In the genomic region with DNA sequence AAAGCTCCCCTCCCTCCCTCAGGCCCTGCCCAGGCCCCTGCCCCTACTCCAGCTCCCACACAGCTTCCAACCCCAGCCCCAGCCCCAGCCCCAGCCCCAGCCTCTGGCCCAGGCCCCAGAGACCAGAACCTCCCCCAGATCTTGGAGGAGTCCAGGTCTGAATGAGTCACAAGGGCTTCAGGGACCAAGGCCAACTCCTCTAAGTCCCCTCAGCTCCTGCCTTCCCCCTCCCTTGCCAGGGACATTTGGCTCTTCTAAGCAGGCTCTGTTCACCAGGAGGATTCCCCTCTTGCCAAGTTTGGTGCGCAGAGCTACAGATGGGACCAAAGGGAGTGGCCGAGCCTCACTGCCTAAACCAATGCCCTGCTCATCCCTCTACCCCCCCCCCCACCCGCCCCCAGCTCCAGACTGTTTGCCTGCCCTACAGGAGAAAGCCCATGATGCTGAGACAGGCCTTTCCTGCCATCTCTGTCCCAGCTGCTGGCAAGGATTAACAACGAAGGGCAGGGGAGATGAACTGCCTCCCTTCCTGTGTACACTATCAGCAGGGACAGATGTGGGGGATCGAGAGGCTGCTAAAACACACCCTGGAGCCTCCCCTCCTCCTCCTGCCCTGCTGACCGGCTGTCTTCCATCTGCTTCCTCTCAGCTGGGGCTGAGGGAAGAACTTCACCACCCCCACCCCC, we compare ENCODE assay signal across 9 mouse cellular contexts. TPM values are rescaled to one million over a fixed set of nuclear protein-coding genes. Genes with fewer than 3 reads are reported as not detected.
DNase-seq lines count a peak whose midpoint lies in the region; ATAC-seq and TF ChIP-seq lines count a peak whose summit lies in the region.
"Had no signal": no experiment of that assay in that cellular context is flagged by ENCODE, and none has a peak within 500 bp of the region (broad histone marks: within the 10 kb centered on the region; RNA-seq: fewer than 3 reads in every experiment).

No protein-coding gene starts in this region.

- no peak overlapping the region for H3K4me3 ChIP-seq in hindbrain, embryonic 16.5 days (ENCODE audit: low read length)
- H3K4me3 ChIP-seq in liver, adult 2 months (ENCODE audit: insufficient read depth, low read depth, low read length) = no peak overlapping the region
- no peak overlapping the region for H3K4me3 ChIP-seq in midbrain, embryonic 16.5 days (ENCODE audit: low read depth, low read length)

- no peak overlapping the region; the same call in 1 of the 2 replicates for H3K4me2 ChIP-seq in hindbrain, embryonic 16.5 days (ENCODE audit: low read length)
- no peak overlapping the region for H3K4me2 ChIP-seq in midbrain, embryonic 16.5 days (ENCODE audit: low read length)

- peak; percentile 71 for DNase-seq in right cerebral cortex, adult 18-20 months
- DNase-seq in right cerebral cortex, postnatal 4 days = no peak
- peak; percentile 59 for DNase-seq in gastrocnemius, postnatal 10 days
- peak; percentile 17 for DNase-seq in liver, adult 2 months (ENCODE audit: extremely low read depth, low read depth, low spot score)
- DNase-seq in thymus, postnatal 36 days = no peak

- ATAC-seq in common myeloid progenitor, adult 5-6 weeks (replicated peaks; ENCODE audit: low read depth, poor library complexity, severe bottlenecking) = peak; percentile 83
- peak; percentile 89 for ATAC-seq in hindbrain, embryonic 16.5 days
- peak; percentile 64 for ATAC-seq in midbrain, embryonic 16.5 days
- ATAC-seq: Patski had no signal

- no peaks in the 10 kb centered on the region for H3K9me3 ChIP-seq in hindbrain, embryonic 16.5 days (ENCODE audit: control insufficient read depth, low read length)
- H3K9me3 ChIP-seq in midbrain, embryonic 16.5 days (replicated peaks; ENCODE audit: control insufficient read depth, low read length, poor library complexity, severe bottlenecking) = no peaks in the 10 kb centered on the region

- peaks cover 11% of the 10 kb centered on the region for H3K4me1 ChIP-seq in hindbrain, embryonic 16.5 days (ENCODE audit: control insufficient read depth, insufficient read depth, low read depth, low read length)
- no peaks in the 10 kb centered on the region for H3K4me1 ChIP-seq in liver, adult 2 months (ENCODE audit: control insufficient read depth, insufficient read depth, low read length)
- H3K4me1 ChIP-seq in midbrain, embryonic 16.5 days (ENCODE audit: control insufficient read depth, insufficient read depth, low read length) = peaks cover 5% of the 10 kb centered on the region

- H3K27me3 ChIP-seq in hindbrain, embryonic 16.5 days (replicated peaks; ENCODE audit: control insufficient read depth, insufficient read depth, low read length) = no peaks in the 10 kb centered on the region
- H3K27me3 ChIP-seq in liver, adult 2 months (ENCODE audit: control insufficient read depth, insufficient read depth, low read length) = no peaks in the 10 kb centered on the region
- no peaks in the 10 kb centered on the region for H3K27me3 ChIP-seq in midbrain, embryonic 16.5 days (ENCODE audit: control insufficient read depth, insufficient read depth, low read depth, low read length)
- H3K27me3 ChIP-seq: Patski had no signal

- H3K36me3 ChIP-seq in hindbrain, embryonic 16.5 days (ENCODE audit: control insufficient read depth, insufficient read depth, low read length) = peaks cover 8% of the 10 kb centered on the region; the same call in 1 of the 2 replicates
- peaks cover 2% of the 10 kb centered on the region; the same call in 1 of the 2 replicates for H3K36me3 ChIP-seq in liver, adult 2 months (ENCODE audit: control insufficient read depth, insufficient read depth, low read length)
- 0 out of 2 replicates have a peak, but pooled peaks cover 4% of the 10 kb centered on the region for H3K36me3 ChIP-seq in midbrain, embryonic 16.5 days (ENCODE audit: control insufficient read depth, insufficient read depth, low read length)

- no peaks in the 10 kb centered on the region for H3K79me2 ChIP-seq in liver, adult 2 months (ENCODE audit: control insufficient read depth, insufficient read depth, low read length)

- H3K9ac ChIP-seq in hindbrain, embryonic 16.5 days (ENCODE audit: low read depth, low read length) = no peak overlapping the region
- no peak overlapping the region for H3K9ac ChIP-seq in liver, adult 2 months (ENCODE audit: low read depth, low read length)
- H3K9ac ChIP-seq in midbrain, embryonic 16.5 days (ENCODE audit: low read depth, low read length) = no peak overlapping the region

- 5% methylated on average over 6 of the region's 6 CpGs for WGBS in hindbrain, embryonic 16.5 days
- 61% methylated on average over 6 of the region's 6 CpGs for WGBS in liver, adult 2 months
- 3% methylated on average over 4 of the region's 6 CpGs for WGBS in midbrain, embryonic 16.5 days

- TF ChIP-seq CTCF in liver, adult 2 months (IDR thresholded peaks at IDR 0.05; ENCODE audit: low read depth, low read length) = no peak

- peak overlapping the region; percentile 72 for H3K27ac ChIP-seq in hindbrain, embryonic 16.5 days (ENCODE audit: low read depth, low read length)
- H3K27ac ChIP-seq in liver, adult 2 months (replicated peaks; ENCODE audit: insufficient read depth, low read depth, low read length) = no peak overlapping the region
- H3K27ac ChIP-seq in midbrain, embryonic 16.5 days (ENCODE audit: low read length) = peak overlapping the region; percentile 35

- TF ChIP-seq POLR2A in liver, adult 2 months (IDR thresholded peaks at IDR 0.05; ENCODE audit: extremely low read depth, insufficient read depth, low read length) = no peak

RNA-seq across cellular contexts. Expression of a gene that starts 14.4 kb away (rescaled TPM):
- total RNA-seq in common myeloid progenitor, adult 5-6 weeks (2017) = not detected in 2 replicates
- total RNA-seq in gastrocnemius, postnatal 10 days (2021) = not detected
- polyA plus RNA-seq in hindbrain, embryonic 16.5 days (2015; fragmentation: Nextera tagmentation; extraction: Ambion mirVana) = 0.32 and 0.60 TPM in 2 replicates
- 0.13 TPM in 1 of 2 replicates, not detected in the other for total RNA-seq in liver, adult 2 months (2014; rRNA removed)
- 0.05 and 0.13 TPM in 2 replicates for polyA plus RNA-seq in liver, adult 2 months (2012; rRNA removed)
- polyA plus RNA-seq in midbrain, embryonic 16.5 days (2015; fragmentation: Nextera tagmentation; extraction: Ambion mirVana) = 0.47 and 0.62 TPM in 2 replicates

RNA-seq across cellular contexts. Expression of a gene that starts 18.5 kb away (rescaled TPM):
- total RNA-seq in common myeloid progenitor, adult 5-6 weeks (2017) = 0.15 and 0.32 TPM in 2 replicates
- total RNA-seq in gastrocnemius, postnatal 10 days (2021) = 10 to 100 TPM; 33.2 to 36.7 TPM
- 9.3 and 9.5 TPM in 2 replicates for polyA plus RNA-seq in hindbrain, embryonic 16.5 days (2015; fragmentation: Nextera tagmentation; extraction: Ambion mirVana)
- 3.9 and 4.0 TPM in 2 replicates for total RNA-seq in liver, adult 2 months (2014; rRNA removed)
- polyA plus RNA-seq in liver, adult 2 months (2012; rRNA removed) = 10.5 and 11.5 TPM in 2 replicates
- 6.5 and 7.6 TPM in 2 replicates for polyA plus RNA-seq in midbrain, embryonic 16.5 days (2015; fragmentation: Nextera tagmentation; extraction: Ambion mirVana)

RNA-seq across cellular contexts. Expression of a gene that starts 19.3 kb away (rescaled TPM):
- 0.05 TPM in 2 replicates for total RNA-seq in common myeloid progenitor, adult 5-6 weeks (2017)
- 1 to 10 TPM; 4.2 to 4.3 TPM for total RNA-seq in gastrocnemius, postnatal 10 days (2021)
- polyA plus RNA-seq in hindbrain, embryonic 16.5 days (2015; fragmentation: Nextera tagmentation; extraction: Ambion mirVana) = 8.7 and 11.2 TPM in 2 replicates
- total RNA-seq in liver, adult 2 months (2014; rRNA removed) = 0.40 and 0.46 TPM in 2 replicates
- 0.87 and 0.88 TPM in 2 replicates for polyA plus RNA-seq in liver, adult 2 months (2012; rRNA removed)
- polyA plus RNA-seq in midbrain, embryonic 16.5 days (2015; fragmentation: Nextera tagmentation; extraction: Ambion mirVana) = 4.2 and 4.7 TPM in 2 replicates

RNA-seq across cellular contexts. Expression of a gene that starts 33.9 kb away (rescaled TPM):
- total RNA-seq in common myeloid progenitor, adult 5-6 weeks (2017) = not detected in 2 replicates
- 1 to 10 TPM; 5.5 to 6.3 TPM for total RNA-seq in gastrocnemius, postnatal 10 days (2021)
- polyA plus RNA-seq in hindbrain, embryonic 16.5 days (2015; fragmentation: Nextera tagmentation; extraction: Ambion mirVana) = 56.9 and 60.3 TPM in 2 replicates
- not detected in 2 replicates for total RNA-seq in liver, adult 2 months (2014; rRNA removed)
- 0.10 and 0.17 TPM in 2 replicates for polyA plus RNA-seq in liver, adult 2 months (2012; rRNA removed)
- polyA plus RNA-seq in midbrain, embryonic 16.5 days (2015; fragmentation: Nextera tagmentation; extraction: Ambion mirVana) = 62.9 and 71.4 TPM in 2 replicates

RNA-seq across cellular contexts. Expression of a gene that starts 36.6 kb away (rescaled TPM):
- 15.3 and 22.8 TPM in 2 replicates for total RNA-seq in common myeloid progenitor, adult 5-6 weeks (2017)
- total RNA-seq in gastrocnemius, postnatal 10 days (2021) = 10 to 100 TPM; 17.2 to 17.7 TPM
- 30.0 and 32.4 TPM in 2 replicates for polyA plus RNA-seq in hindbrain, embryonic 16.5 days (2015; fragmentation: Nextera tagmentation; extraction: Ambion mirVana)
- total RNA-seq in liver, adult 2 months (2014; rRNA removed) = 10.5 and 10.8 TPM in 2 replicates
- polyA plus RNA-seq in liver, adult 2 months (2012; rRNA removed) = 7.5 and 9.2 TPM in 2 replicates
- 30.8 and 34.4 TPM in 2 replicates for polyA plus RNA-seq in midbrain, embryonic 16.5 days (2015; fragmentation: Nextera tagmentation; extraction: Ambion mirVana)

Comparison
In these comparisons a context has a peak if more than half of its experiments do, and no peak if none do; other contexts are left out.
1. DNase-seq: peak in right cerebral cortex, adult 18-20 months (single experiment), gastrocnemius, postnatal 10 days (single experiment) and liver, adult 2 months (single experiment); none in right cerebral cortex, postnatal 4 days (single experiment) and thymus, postnatal 36 days (0 of 2).
2. Peak in every context shown above with its lines, with median percentiles within 50 percentile points of each other: ATAC-seq.